Mouse (Mus musculus) heart, embryonic 15.5 days (tissue): ENCODE measurements around the gene Ccdc28a. TPM values are rescaled to one million over a fixed set of nuclear protein-coding genes. Genes with fewer than 3 reads are reported as not detected.

Experiments used
- ATAC-seq: fragments of 200-750 bp; cut with Nextera tagmentation; replicated peaks from 2 replicates; pipeline ENCODE4 v1.8.0; 2017; ENCODE audit warnings: low read depth, moderate TSS enrichment; ENCODE audit not compliant: insufficient number of reproducible peaks, insufficient read depth, low FRiP score
- H3K27ac ChIP-seq: fragments of 300-500 bp; sonication (generic); 2 replicates; pipeline ENCODE4 v1.5.1; 2015; ENCODE audit warnings: mild to moderate bottlenecking, inconsistent platforms
- H3K27me3 ChIP-seq: fragments of 300-500 bp; sonication (generic); 2 replicates; pipeline ENCODE4 v1.6.1; 2015; ENCODE audit warnings: inconsistent platforms
- H3K36me3 ChIP-seq: fragments of 300-500 bp; sonication (generic); 2 replicates; pipeline ENCODE4 v1.6.1; 2015; ENCODE audit warnings: mild to moderate bottlenecking, inconsistent platforms
- H3K4me1 ChIP-seq: fragments of 300-500 bp; sonication (generic); replicated peaks from 2 replicates; pipeline ENCODE4 v1.6.1; 2015; ENCODE audit warnings: inconsistent platforms
- H3K4me2 ChIP-seq: fragments of 300-500 bp; sonication (generic); 2 replicates; pipeline ENCODE4 v1.6.1; 2015; ENCODE audit warnings: inconsistent platforms, mild to moderate bottlenecking, moderate library complexity
- H3K4me3 ChIP-seq: fragments of 300-500 bp; sonication (generic); 2 replicates; pipeline ENCODE4 v1.5.1; 2015; ENCODE audit warnings: mild to moderate bottlenecking, inconsistent platforms
- H3K9ac ChIP-seq: fragments of 300-500 bp; sonication (generic); 2 replicates; pipeline ENCODE4 v1.6.1; 2015; ENCODE audit warnings: mild to moderate bottlenecking, inconsistent platforms
- H3K9me3 ChIP-seq: fragments of 300-500 bp; sonication (generic); replicated peaks from 2 replicates; pipeline ENCODE4 v1.6.1; 2016; ENCODE audit warnings: inconsistent platforms
- WGBS: fragments of 180-500 bp; shearing (Covaris S2); methylation state at CpG from one replicate; pipeline ENCODE4 v1.1.7; 2015; ENCODE audit warnings: mixed read lengths; 5-methylcytosine and 5-hydroxymethylcytosine counted together
- polyA plus RNA-seq: library from polyadenylated mRNA; unstranded; fragments of >200 nt; fragmentation: Nextera tagmentation; extraction: Ambion mirVana; gene quantifications from 2 replicates; pipeline ENCODE4 v1.2.1, GENCODE M21; 2015

The Ccdc28a gene
- 7.9 and 9.7 TPM in 2 replicates for polyA plus RNA-seq

DNA sequence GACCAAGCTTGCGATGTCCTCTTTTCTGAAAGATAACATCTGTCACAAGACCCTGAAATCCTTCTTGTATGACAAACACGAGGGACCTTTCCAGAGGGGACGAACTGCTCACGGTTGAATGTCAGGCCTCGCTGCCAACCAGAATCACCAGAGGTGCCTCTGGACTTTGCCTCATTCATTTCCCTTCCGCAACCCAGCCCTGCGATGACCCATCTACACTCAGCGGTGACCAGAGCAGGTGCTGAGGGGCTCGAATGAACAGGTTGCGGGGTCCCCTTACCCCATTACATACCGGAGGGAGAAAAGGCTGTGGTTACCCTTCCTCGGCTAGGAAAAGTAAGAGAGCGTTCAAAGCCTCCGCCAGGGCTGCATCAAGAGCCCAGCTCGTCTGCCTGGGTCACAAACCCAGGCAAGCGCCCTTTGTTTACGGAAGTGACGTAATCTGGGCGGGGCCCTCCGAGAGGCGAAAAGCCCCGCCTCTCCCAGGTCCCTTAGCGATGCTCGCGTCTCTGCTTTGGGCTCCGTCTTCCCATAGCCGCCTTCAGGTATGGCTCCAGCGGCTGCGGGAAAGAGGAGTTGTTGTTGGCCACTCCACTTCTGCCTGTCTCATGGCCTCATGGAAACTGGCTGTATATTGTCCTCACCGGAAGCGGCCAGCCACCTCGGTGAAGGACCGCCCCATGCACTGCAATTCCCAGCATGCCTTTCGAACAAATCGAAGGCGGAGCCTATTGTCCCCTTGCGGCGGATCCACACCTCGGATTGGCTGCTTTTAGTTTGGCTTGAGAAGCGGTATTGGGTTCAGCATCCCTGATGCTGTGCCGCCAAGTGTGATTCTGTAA lies at the start of gene Ccdc28a:
Ccdc28a (minus strand) TSS at position 439 of the 842 bp plus-strand sequence.
- WGBS: 1% methylated on average over 41 of the region's 41 CpGs
- Histone ChIP-seq H3K27me3 (no peaks in the 10 kb centered on the region), H3K36me3 (no peaks in the 10 kb centered on the region), H3K4me1 (peaks cover 6% of the 10 kb centered on the region; the same call in 1 of the 2 replicates), H3K27ac (peak within 1 kb of the TSS; percentile 70), H3K4me3 (peak within 1 kb of the TSS; percentile 66), H3K9ac (peak within 1 kb of the TSS; percentile 63), H3K4me2 (peak within 1 kb of the TSS; percentile 83), H3K9me3 (no peaks in the 10 kb centered on the region)
- peak; percentile 97 for ATAC-seq

DNA sequence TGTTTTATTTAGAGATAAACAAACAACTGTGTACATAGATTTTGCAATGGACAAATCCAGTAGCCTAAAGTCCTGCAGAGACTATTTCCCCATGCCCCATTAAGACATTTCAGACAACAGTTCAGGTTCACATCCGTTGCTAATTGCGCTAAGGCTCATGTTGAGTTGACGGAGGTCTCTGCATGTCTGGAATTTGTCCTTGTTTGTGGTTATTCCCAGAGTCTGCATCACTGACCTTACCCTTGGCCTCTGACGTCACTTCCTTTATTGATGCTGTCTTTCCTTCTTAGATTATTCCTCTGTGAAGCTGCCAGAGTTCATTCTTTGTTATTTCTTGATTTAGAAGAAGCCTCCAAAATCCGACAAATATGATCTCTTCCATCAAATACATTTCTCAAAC lies 49.2 kb upstream of the Ccdc28a start:
- no peak overlapping the region for H3K4me3 ChIP-seq
- H3K36me3 ChIP-seq: no peaks in the 10 kb centered on the region
- no peaks in the 10 kb centered on the region for H3K9me3 ChIP-seq
- ATAC-seq: no peak
- no peaks in the 10 kb centered on the region for H3K4me1 ChIP-seq
- H3K4me2 ChIP-seq: no peak overlapping the region
- H3K9ac ChIP-seq: no peak overlapping the region
- WGBS: 73% methylated on average over 5 of the region's 5 CpGs
- H3K27ac ChIP-seq: no peak overlapping the region
- H3K27me3 ChIP-seq: no peaks in the 10 kb centered on the region

DNA sequence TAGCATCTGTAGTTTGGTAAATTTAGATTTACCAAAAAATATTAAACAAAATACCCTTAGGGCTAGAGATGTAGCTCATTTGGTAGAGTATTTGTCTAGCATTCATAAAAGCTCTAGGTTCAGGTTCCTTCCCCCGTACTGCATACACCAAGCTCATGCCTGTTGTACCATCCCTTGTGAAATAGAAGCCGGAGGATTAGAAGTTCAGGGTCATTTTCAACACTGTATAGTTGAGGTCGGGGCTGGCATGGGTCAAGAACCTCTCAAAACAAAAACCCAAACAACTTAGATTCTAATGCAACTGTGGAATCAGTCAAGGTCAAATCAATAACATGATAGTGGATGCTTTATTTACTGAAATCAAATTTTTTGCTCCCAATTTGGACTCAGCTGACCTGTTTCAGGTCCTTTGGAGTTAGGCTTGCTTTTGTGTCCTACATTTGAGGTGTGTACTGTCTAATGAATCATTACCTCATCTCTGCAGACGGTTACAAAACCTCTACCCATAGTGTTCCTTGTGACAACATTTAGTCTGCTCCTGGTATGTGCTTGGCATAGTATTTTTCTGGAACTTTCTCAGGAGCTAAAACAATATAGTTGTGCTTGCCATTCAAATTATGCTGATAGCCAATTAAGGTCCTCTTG lies 41.4 kb upstream of the Ccdc28a start:
- H3K4me3 ChIP-seq: no peak overlapping the region
- no peak overlapping the region for H3K27ac ChIP-seq
- H3K9ac ChIP-seq: no peak overlapping the region
- H3K4me2 ChIP-seq: no peak overlapping the region
- H3K4me1 ChIP-seq: no peaks in the 10 kb centered on the region
- H3K9me3 ChIP-seq: no peaks in the 10 kb centered on the region
- H3K27me3 ChIP-seq: no peaks in the 10 kb centered on the region
- no peaks in the 10 kb centered on the region for H3K36me3 ChIP-seq
- ATAC-seq: no peak
- WGBS: 78% methylated on average over 4 of the region's 4 CpGs

DNA sequence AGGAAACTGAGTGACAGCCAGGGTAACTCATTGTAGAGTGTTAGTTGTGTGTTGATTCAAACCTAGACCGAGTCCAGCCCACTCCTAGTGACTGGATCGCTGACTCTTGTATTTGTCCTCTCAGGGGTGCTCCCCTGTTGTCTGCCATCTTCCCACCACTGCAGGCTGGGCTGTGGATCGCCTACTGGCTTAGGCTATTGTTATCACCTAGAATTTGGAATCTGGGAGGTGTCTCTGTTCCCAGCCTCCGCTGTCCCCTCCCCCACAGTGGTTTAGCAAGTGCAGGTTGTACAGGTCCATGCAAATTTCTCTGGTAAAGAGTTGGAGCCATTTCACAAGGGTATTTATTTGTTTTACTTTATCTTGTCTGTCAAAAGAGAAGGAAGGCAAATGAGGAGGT lies 16.5 kb upstream of the Ccdc28a start:
- H3K36me3 ChIP-seq: no peaks in the 10 kb centered on the region
- H3K4me1 ChIP-seq: no peaks in the 10 kb centered on the region
- H3K9me3 ChIP-seq: no peaks in the 10 kb centered on the region
- WGBS: 73% methylated on average over 4 of the region's 4 CpGs
- H3K9ac ChIP-seq: no peak overlapping the region
- no peak for ATAC-seq
- H3K4me2 ChIP-seq: no peak overlapping the region
- no peak overlapping the region for H3K4me3 ChIP-seq
- no peaks in the 10 kb centered on the region for H3K27me3 ChIP-seq
- no peak overlapping the region for H3K27ac ChIP-seq

DNA sequence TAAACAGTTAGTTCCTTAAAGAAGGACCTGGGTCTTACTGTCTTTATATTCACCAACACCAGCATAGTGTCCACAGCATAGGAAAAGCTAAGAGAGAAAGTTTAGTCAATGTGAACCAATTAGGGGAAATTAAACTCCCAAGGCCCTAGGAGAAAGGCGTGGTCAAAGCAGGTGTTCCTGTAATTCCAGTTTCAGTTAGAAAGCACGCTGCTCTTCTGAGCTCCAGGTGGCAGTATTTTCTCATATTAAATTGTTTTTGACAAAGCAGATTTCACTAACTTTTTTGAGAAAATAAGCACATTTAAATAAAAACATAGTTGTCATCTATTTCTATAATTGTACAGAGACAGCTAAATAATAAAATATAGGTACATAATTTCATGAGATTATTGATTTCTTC lies 8.8 kb upstream of the Ccdc28a start:
- no peak overlapping the region for H3K9ac ChIP-seq
- no peak for ATAC-seq
- no peak overlapping the region for H3K4me2 ChIP-seq
- H3K27ac ChIP-seq: no peak overlapping the region
- no peak overlapping the region for H3K4me3 ChIP-seq
- H3K9me3 ChIP-seq: no peaks in the 10 kb centered on the region
- H3K36me3 ChIP-seq: no peaks in the 10 kb centered on the region
- WGBS: 50% methylated on average over 2 of the region's 2 CpGs
- H3K27me3 ChIP-seq: no peaks in the 10 kb centered on the region
- no peaks in the 10 kb centered on the region for H3K4me1 ChIP-seq

DNA sequence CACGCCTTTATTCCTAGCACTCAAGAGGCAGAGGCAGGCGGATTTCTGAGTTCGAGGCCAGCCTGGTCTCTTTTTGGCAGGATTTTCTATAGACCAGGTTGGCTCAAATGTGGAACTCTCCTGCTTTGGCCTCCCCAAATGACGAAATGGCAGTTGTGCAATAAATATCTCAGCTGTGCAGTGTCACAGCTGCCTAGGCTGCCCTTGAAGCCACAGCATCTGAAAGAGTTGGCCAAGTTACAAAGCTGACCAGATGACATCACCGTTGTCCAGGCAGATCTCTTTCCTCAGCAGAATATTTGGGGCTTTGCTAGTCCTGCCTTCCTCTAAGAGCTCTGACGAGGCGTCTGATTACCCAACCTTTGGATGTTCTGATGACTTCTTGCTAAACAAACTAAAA lies 2.4 kb upstream of the Ccdc28a start:
- no peak overlapping the region for H3K9ac ChIP-seq
- no peak overlapping the region for H3K4me3 ChIP-seq
- H3K36me3 ChIP-seq: no peaks in the 10 kb centered on the region
- H3K9me3 ChIP-seq: no peaks in the 10 kb centered on the region
- H3K27me3 ChIP-seq: no peaks in the 10 kb centered on the region
- WGBS: 82% methylated on average over 7 of the region's 7 CpGs
- H3K4me2 ChIP-seq: no peak overlapping the region
- ATAC-seq: no peak
- no peak overlapping the region for H3K27ac ChIP-seq
- peaks cover 6% of the 10 kb centered on the region; the same call in 1 of the 2 replicates for H3K4me1 ChIP-seq

DNA sequence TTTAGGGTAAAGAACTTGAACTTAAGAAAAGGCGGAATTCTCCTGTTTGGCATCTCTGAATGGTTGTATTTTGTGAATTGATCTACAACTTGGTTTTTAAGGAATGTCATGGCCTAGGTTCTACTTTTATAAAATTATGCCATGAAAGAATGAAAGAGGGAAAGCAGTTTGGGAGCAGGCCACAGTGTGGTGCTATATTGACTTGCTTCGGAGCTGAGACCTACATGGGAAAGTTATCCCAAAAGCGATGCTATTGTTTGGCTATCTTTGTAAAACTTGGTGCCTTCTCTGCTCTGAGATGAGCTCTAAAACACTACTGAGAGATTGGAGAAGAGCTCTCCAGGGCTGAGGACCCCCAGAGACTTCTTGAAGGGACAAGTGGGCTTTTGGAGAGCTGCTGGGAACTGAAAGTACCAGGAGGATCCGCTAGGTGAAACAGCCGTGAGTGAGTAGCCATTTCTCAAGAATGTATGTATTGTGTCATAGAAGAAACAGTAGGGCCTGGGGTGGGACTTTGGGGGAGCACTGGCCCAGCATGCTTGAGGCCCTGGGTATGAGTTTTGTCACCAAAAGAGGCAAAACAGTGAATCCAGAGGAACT lies 1.6 kb upstream of the Ccdc28a start:
- H3K4me2 ChIP-seq: no peak overlapping the region
- H3K27me3 ChIP-seq: no peaks in the 10 kb centered on the region
- H3K9me3 ChIP-seq: no peaks in the 10 kb centered on the region
- no peak for ATAC-seq
- no peaks in the 10 kb centered on the region for H3K36me3 ChIP-seq
- H3K4me1 ChIP-seq: peaks cover 6% of the 10 kb centered on the region; the same call in 1 of the 2 replicates
- WGBS: 83% methylated on average over 5 of the region's 5 CpGs
- no peak overlapping the region for H3K27ac ChIP-seq
- H3K4me3 ChIP-seq: no peak overlapping the region
- H3K9ac ChIP-seq: no peak overlapping the region

DNA sequence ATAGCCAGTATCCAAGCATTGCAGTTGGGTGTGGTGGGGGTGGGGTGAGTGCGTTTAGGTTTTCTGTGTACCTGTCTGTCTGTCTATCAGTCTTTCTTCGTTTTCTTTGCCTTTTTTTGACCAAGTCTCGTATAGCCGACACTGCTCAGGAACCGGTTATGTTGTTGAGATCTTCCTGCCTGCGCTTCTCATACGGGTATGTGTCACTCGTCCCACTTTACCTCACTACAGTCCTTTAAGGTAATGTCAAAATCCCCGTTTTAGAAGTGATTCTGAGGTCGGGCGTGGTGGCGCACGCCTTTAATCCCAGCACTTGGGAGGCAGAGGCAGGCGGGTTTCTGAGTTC lies 577 bp upstream of the Ccdc28a start:
- Histone ChIP-seq H3K4me2 (peak overlapping the region; percentile 72), H3K9ac (peak overlapping the region; percentile 43), H3K4me3 (peak overlapping the region; percentile 66), H3K27ac (no peak overlapping the region), H3K36me3 (no peaks in the 10 kb centered on the region), H3K9me3 (no peaks in the 10 kb centered on the region), H3K4me1 (peaks cover 6% of the 10 kb centered on the region; the same call in 1 of the 2 replicates), H3K27me3 (no peaks in the 10 kb centered on the region)
- 11% methylated on average over 14 of the region's 14 CpGs for WGBS
- no peak for ATAC-seq

DNA sequence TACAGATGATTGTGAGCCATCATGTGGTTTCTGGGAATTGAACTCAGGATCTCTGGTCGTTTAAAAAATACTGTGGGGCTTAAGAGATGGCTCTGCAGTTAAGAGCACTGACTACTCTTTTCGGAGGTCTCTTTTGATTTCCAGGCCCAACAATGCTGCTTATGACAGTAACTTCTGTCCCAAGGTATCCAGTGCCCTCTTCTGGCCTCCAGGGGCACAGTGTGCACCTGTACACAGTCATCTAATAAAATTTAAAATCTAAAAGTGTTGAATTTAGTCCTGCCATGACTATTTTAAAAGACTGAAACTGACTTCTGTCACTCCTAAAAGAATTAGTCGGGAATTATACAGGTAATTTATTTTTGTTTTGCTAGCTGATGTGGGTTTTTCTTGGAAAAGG lies 907 bp downstream of the Ccdc28a start:
- H3K4me1 ChIP-seq: peaks cover 6% of the 10 kb centered on the region; the same call in 1 of the 2 replicates
- WGBS: 46% methylated on average over 3 of the region's 3 CpGs
- H3K9me3 ChIP-seq: no peaks in the 10 kb centered on the region
- H3K27ac ChIP-seq: no peak overlapping the region
- ATAC-seq: no peak
- peak overlapping the region; percentile 66; the same call in 1 of the 2 replicates for H3K4me3 ChIP-seq
- peak overlapping the region; percentile 83 for H3K4me2 ChIP-seq
- H3K36me3 ChIP-seq: no peaks in the 10 kb centered on the region
- H3K9ac ChIP-seq: no peak overlapping the region
- H3K27me3 ChIP-seq: no peaks in the 10 kb centered on the region

DNA sequence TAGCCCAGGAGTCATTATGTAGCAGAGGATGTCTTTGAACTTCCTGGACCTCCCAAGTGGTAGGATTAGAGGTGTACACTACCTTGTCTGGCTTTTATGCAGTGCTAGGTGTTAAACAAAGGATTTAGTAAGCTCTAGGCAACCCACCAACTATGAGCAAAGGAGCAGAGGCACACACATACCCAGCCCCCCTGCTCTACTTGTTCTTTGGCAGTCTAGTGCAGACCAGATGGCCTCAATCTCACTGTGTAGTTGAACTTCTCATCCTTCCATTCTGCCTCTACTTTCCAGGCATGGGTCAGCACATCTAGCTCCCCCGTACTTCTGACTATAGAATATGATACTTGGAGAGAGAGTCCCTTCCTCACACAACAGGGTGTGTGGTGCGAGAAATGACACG lies 10.4 kb downstream of the Ccdc28a start:
- Histone ChIP-seq H3K4me3 (no peak overlapping the region), H3K9ac (no peak overlapping the region), H3K4me1 (no peaks in the 10 kb centered on the region), H3K27me3 (no peaks in the 10 kb centered on the region), H3K36me3 (no peaks in the 10 kb centered on the region), H3K4me2 (no peak overlapping the region), H3K27ac (no peak overlapping the region), H3K9me3 (no peaks in the 10 kb centered on the region)
- 85% methylated on average over 3 of the region's 3 CpGs for WGBS
- ATAC-seq: no peak

DNA sequence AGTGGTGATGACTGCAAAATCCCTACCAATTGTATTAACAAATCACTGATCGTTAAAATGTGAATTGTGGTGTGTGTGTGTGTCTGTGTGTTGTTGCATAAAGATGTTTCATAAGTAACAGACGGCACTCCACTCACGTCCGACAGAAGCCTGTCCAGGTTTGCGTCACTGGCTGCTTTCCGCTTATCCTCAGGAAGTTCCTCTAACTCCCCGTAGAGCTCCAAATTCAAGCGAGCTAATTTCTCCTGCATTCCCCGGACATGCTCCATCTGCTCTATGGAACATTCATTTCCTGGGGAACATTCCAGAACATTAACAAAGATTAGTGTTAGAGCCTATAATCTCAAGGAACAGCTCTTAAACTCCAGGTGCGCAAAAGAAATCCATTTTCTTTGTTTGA lies 15.4 kb downstream of the Ccdc28a start:
- H3K27me3 ChIP-seq: no peaks in the 10 kb centered on the region
- no peak for ATAC-seq

More for the DNA sequence above, 15.4 kb downstream of the Ccdc28a start:
- H3K4me2 ChIP-seq: no peak overlapping the region
- no peaks in the 10 kb centered on the region for H3K9me3 ChIP-seq
- no peak overlapping the region for H3K27ac ChIP-seq
- WGBS: 71% methylated on average over 10 of the region's 10 CpGs
- H3K36me3 ChIP-seq: no peaks in the 10 kb centered on the region
- H3K4me3 ChIP-seq: no peak overlapping the region
- no peaks in the 10 kb centered on the region for H3K4me1 ChIP-seq
- H3K9ac ChIP-seq: no peak overlapping the region
